In the genomic region with DNA sequence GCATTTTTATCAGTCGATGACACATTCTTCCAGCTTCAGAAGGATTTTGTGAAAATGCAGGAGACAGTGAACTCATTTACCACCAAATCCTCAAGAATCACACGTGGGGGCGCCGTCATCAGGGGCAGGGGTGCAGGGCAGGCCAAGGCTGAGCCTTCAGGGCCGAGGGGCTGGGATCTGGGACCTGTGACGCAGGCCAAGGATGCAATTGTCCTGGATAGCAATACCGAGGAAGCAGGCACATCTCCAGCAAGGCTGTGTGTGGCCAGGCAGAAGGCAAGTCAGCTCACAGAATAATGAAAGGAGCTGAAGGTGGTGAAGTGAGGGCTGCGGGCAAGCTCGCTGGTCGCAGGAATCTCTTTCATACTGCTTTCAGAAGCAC, we compare ENCODE assay signal across 9 mouse cellular contexts.
DNase-seq lines count a peak whose midpoint lies in the region; ATAC-seq and TF ChIP-seq lines count a peak whose summit lies in the region.
"Had no signal": no experiment of that assay in that cellular context is flagged by ENCODE, and none has a peak within 500 bp of the region (broad histone marks: within the 10 kb centered on the region; RNA-seq: fewer than 3 reads in every experiment).

No protein-coding gene starts in this region.

- H3K9me3 ChIP-seq in limb, embryonic 11.5 days (ENCODE audit: control insufficient read depth, low read length) = no peaks in the 10 kb centered on the region
- H3K9me3 ChIP-seq in neural tube, embryonic 13.5 days = no peaks in the 10 kb centered on the region
- H3K9me3 ChIP-seq: G1E had no signal

- 19% methylated on average over 10 of the region's 10 CpGs for WGBS in limb, embryonic 11.5 days
- 13% methylated on average over 10 of the region's 10 CpGs for WGBS in neural tube, embryonic 13.5 days

- no peaks in the 10 kb centered on the region for H3K4me1 ChIP-seq in limb, embryonic 11.5 days (ENCODE audit: control insufficient read depth, insufficient read depth, low read length)
- peaks cover 21% of the 10 kb centered on the region for H3K4me1 ChIP-seq in neural tube, embryonic 13.5 days (replicated peaks)

- ATAC-seq in limb, embryonic 11.5 days (ENCODE audit: insufficient number of reproducible peaks, low FRiP score, low TSS enrichment, low read depth) = peak; percentile 48; the same call in 1 of the 2 replicates
- ATAC-seq in neural tube, embryonic 13.5 days (ENCODE audit: low read depth) = peak; percentile 92

- TF ChIP-seq CTCF in C2C12 (IDR thresholded peaks at IDR 0.05; ENCODE audit: control insufficient read depth, insufficient read depth, insufficient read length) = no peak

- H3K27me3 ChIP-seq in C2C12 (ENCODE audit: control insufficient read depth, insufficient read depth, insufficient read length) = no peaks in the 10 kb centered on the region
- H3K27me3 ChIP-seq in limb, embryonic 11.5 days (ENCODE audit: control insufficient read depth, insufficient read depth, low read length) = no peaks in the 10 kb centered on the region
- H3K27me3 ChIP-seq in neural tube, embryonic 13.5 days = no peaks in the 10 kb centered on the region

- H3K4me2 ChIP-seq in limb, embryonic 11.5 days (ENCODE audit: low read depth, severe bottlenecking) = peak overlapping the region; percentile 51
- H3K4me2 ChIP-seq in neural tube, embryonic 13.5 days = peak overlapping the region; percentile 49

- peak; percentile 90 for DNase-seq in heart, adult 11 months
- DNase-seq in heart, adult 9 months (ENCODE audit: low spot score in 2 of 2) = no peak
- peak; percentile 76 for DNase-seq in cerebellum, adult 11 months
- DNase-seq in frontal cortex, postnatal 14 days (ENCODE audit: low spot score in 2 of 2) = peak; percentile 18 to 25
- DNase-seq in limb, embryonic 11.5 days (ENCODE audit: low spot score) = peak; percentile 36
- DNase-seq in yolk sac, embryonic 10.5 days (ENCODE audit: low spot score) = no peak

- H3K79me2 ChIP-seq in C2C12 (ENCODE audit: control insufficient read depth, insufficient read depth) = no peaks in the 10 kb centered on the region

- H3K79me3 ChIP-seq in C2C12 (ENCODE audit: low read depth) = no peaks in the 10 kb centered on the region

- no peak overlapping the region for H3K27ac ChIP-seq in limb, embryonic 11.5 days (replicated peaks; ENCODE audit: low read depth, low read length)
- H3K27ac ChIP-seq in neural tube, embryonic 13.5 days (replicated peaks) = peak overlapping the region; percentile 87

- H3ac ChIP-seq in C2C12 (ENCODE audit: control insufficient read depth, insufficient read length, low read depth) = peak overlapping the region; percentile 2

- no peaks in the 10 kb centered on the region for H3K36me3 ChIP-seq in C2C12 (ENCODE audit: control insufficient read depth, insufficient read depth)
- no peaks in the 10 kb centered on the region for H3K36me3 ChIP-seq in limb, embryonic 11.5 days (ENCODE audit: control insufficient read depth, insufficient read depth, low read length)
- no peaks in the 10 kb centered on the region for H3K36me3 ChIP-seq in neural tube, embryonic 13.5 days
- H3K36me3 ChIP-seq: G1E had no signal

- H3K4me3 ChIP-seq in C2C12 (ENCODE audit: insufficient read depth, poor library complexity, severe bottlenecking) = no peak overlapping the region
- peak overlapping the region; percentile 6; the same call in 1 of the 2 replicates for H3K4me3 ChIP-seq in limb, embryonic 11.5 days (ENCODE audit: low read depth, low read length)
- H3K4me3 ChIP-seq in neural tube, embryonic 13.5 days = peak overlapping the region; percentile 20

- 0 out of 2 replicates have a peak overlapping the region, but pooled peaks have one; percentile 30 for H3K9ac ChIP-seq in limb, embryonic 11.5 days (ENCODE audit: low read length)
- H3K9ac ChIP-seq in neural tube, embryonic 13.5 days = peak overlapping the region; percentile 61

TF ChIP-seq in C2C12, 6 proteins besides CTCF, POLR2A, EP300 and RAD21:
- TF ChIP-seq MYOG (IDR thresholded peaks at IDR 0.05; ENCODE audit: control insufficient read depth, extremely low read depth, insufficient read length) = no peak
- TF ChIP-seq USF1 (IDR thresholded peaks at IDR 0.05; ENCODE audit: low read depth) = no peak
- TF ChIP-seq FOSL1 (IDR thresholded peaks at IDR 0.05; ENCODE audit: insufficient read depth, low read length, poor library complexity, severe bottlenecking) = no peak
- TF ChIP-seq MAX (IDR thresholded peaks at IDR 0.05) = no peak
- no peak for TF ChIP-seq MYOD1 (IDR thresholded peaks at IDR 0.05; ENCODE audit: control insufficient read depth, insufficient read length, low read depth)
- TF ChIP-seq CEBPB (IDR thresholded peaks at IDR 0.05; ENCODE audit: low read depth) = no peak

Comparison
In these comparisons a context has a peak if more than half of its experiments do, and no peak if none do; other contexts are left out.
1. DNase-seq: peak in heart, adult 11 months (single experiment), cerebellum, adult 11 months (single experiment), frontal cortex, postnatal 14 days (2 of 2) and limb, embryonic 11.5 days (single experiment); none in heart, adult 9 months (0 of 2) and yolk sac, embryonic 10.5 days (single experiment).